16 mouse cellular contexts compared by ENCODE assay signal in the genomic region with DNA sequence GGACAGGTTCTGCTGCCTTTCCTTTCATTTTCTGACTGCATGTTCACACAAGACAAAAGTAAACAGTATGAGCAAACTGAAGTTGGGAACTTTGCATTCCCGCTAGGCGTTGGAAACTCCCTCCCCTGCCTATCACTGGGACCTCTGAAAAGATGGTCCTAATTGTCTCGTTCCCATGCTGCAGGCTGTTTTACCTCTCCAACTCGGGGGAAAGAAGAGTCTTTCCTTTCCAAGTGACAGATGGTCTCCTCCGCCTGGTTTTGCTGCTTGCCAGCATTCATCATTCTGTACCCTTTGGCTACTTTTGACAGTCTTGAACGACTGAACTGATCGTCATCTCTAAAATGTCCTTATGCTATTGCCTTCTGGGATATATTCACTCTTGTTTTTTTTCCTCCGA. TPM values are rescaled to one million over a fixed set of nuclear protein-coding genes. Genes with fewer than 3 reads are reported as not detected.
DNase-seq lines count a peak whose midpoint lies in the region; ATAC-seq and TF ChIP-seq lines count a peak whose summit lies in the region.
"Had no signal": no experiment of that assay in that cellular context is flagged by ENCODE, and none has a peak within 500 bp of the region (broad histone marks: within the 10 kb centered on the region; RNA-seq: fewer than 3 reads in every experiment).

No protein-coding gene starts in this region.

- no peak for TF ChIP-seq CTCF in hindbrain, postnatal 0 days (IDR thresholded peaks at IDR 0.05; ENCODE audit: low read depth)
- no peak for TF ChIP-seq CTCF in CH12.LX (conservative IDR thresholded peaks at IDR 0.05 in 1 of 2, IDR thresholded peaks at IDR 0.05 in 1 of 2; ENCODE audit: low read depth in 2 of 2, low read length in 2 of 2)

- ATAC-seq in hindbrain, postnatal 0 days, result 0 out of 2 replicates have a peak, but pooled peaks have one; percentile 51
- ATAC-seq in hindbrain, embryonic 11.5 days (ENCODE audit: low FRiP score), result no peak
- peak; percentile 42; the same call in 1 of the 2 replicates for ATAC-seq in intestine, embryonic 16.5 days

- no peak for TF ChIP-seq EP300 in CH12.LX (IDR thresholded peaks at IDR 0.05; ENCODE audit: low read length)

- in situ Hi-C loops in CH12.LX (cut with MboI; ENCODE audit: low pct_ligation_motif_present, low pct_unique_long_range_greater_than_20kb, low sequenced_read_pairs), result loop anchor here (10.0 kb wide), 3 partner anchors 98 to 362 kb away; a partner anchor contains a TSS

- peak; percentile 68 for DNase-seq in hindbrain, postnatal 0 days (ENCODE audit: low spot score)
- DNase-seq in hindbrain, embryonic 11.5 days (ENCODE audit: low spot score), result no peak
- DNase-seq in CH12.LX (ENCODE audit: extremely low read depth), result no peak
- peak; percentile 61 for DNase-seq in cerebellum, adult 11-12 months
- no peak for DNase-seq in adrenal gland, postnatal 25 days
- DNase-seq in thymus, postnatal 36 days, result no peak
- no peak for DNase-seq in right cerebral cortex, postnatal 36 days (ENCODE audit: low spot score in 2 of 2)
- DNase-seq: adrenal gland, postnatal 14 days; embryo, embryonic 11 days; heart, postnatal 4 days; lung, postnatal 10 days; midbrain, embryonic 14.5 days; right cerebral cortex, postnatal 14 days; thymus, adult 18-20 months had no signal

- no peaks in the 10 kb centered on the region for H3K36me3 ChIP-seq in hindbrain, postnatal 0 days (ENCODE audit: insufficient read depth, low read length)
- H3K36me3 ChIP-seq in hindbrain, embryonic 11.5 days (ENCODE audit: control insufficient read depth, insufficient read depth, low read length), result no peaks in the 10 kb centered on the region
- no peaks in the 10 kb centered on the region for H3K36me3 ChIP-seq in CH12.LX (replicated peaks in 1 of 2; ENCODE audit: control insufficient read depth in 1 of 2, insufficient read depth in 1 of 2, low read length in 1 of 2)
- H3K36me3 ChIP-seq in intestine, embryonic 16.5 days (ENCODE audit: control insufficient read depth, insufficient read depth, low read length), result no peaks in the 10 kb centered on the region
- H3K36me3 ChIP-seq: kidney, embryonic 15.5 days had no signal

- no peak for TF ChIP-seq RAD21 in CH12.LX (IDR thresholded peaks at IDR 0.05; ENCODE audit: low read depth, low read length)

- H3K4me1 ChIP-seq in hindbrain, postnatal 0 days (ENCODE audit: insufficient read depth, low read length), result no peaks in the 10 kb centered on the region
- H3K4me1 ChIP-seq in hindbrain, embryonic 11.5 days (replicated peaks; ENCODE audit: control insufficient read depth, insufficient read depth, low read length), result no peaks in the 10 kb centered on the region
- H3K4me1 ChIP-seq in CH12.LX (ENCODE audit: control insufficient read depth in 1 of 2, insufficient read depth in 2 of 2), result peaks cover 3% of the 10 kb centered on the region in 2 experiments; a peak in 2 of 4 replicates
- peaks cover 4% of the 10 kb centered on the region; the same call in 1 of the 2 replicates for H3K4me1 ChIP-seq in intestine, embryonic 16.5 days (ENCODE audit: control insufficient read depth, insufficient read depth, low read length)
- H3K4me1 ChIP-seq: kidney, embryonic 15.5 days had no signal

- TF ChIP-seq POLR2A in CH12.LX (IDR thresholded peaks at IDR 0.05; ENCODE audit: low read depth, low read length), result no peak

- WGBS in hindbrain, postnatal 0 days, result 39% methylated on average over 8 of the region's 8 CpGs
- 74% methylated on average over 8 of the region's 8 CpGs for WGBS in hindbrain, embryonic 11.5 days
- 46% methylated on average over 8 of the region's 8 CpGs for WGBS in intestine, embryonic 16.5 days

- no peak overlapping the region for H3K27ac ChIP-seq in hindbrain, postnatal 0 days
- no peak overlapping the region for H3K27ac ChIP-seq in hindbrain, embryonic 11.5 days (ENCODE audit: low read depth, low read length)
- no peak overlapping the region for H3K27ac ChIP-seq in CH12.LX (ENCODE audit: insufficient read depth, low read depth)
- H3K27ac ChIP-seq in intestine, embryonic 16.5 days (ENCODE audit: low read length), result no peak overlapping the region
- H3K27ac ChIP-seq: kidney, embryonic 15.5 days had no signal

- H3K79me2 ChIP-seq in CH12.LX (replicated peaks; ENCODE audit: control insufficient read depth, extremely low read depth, insufficient read depth, poor library complexity, severe bottlenecking), result no peaks in the 10 kb centered on the region

- H3K27me3 ChIP-seq in hindbrain, postnatal 0 days (ENCODE audit: insufficient read depth, low read length), result no peaks in the 10 kb centered on the region
- no peaks in the 10 kb centered on the region for H3K27me3 ChIP-seq in hindbrain, embryonic 11.5 days (ENCODE audit: control insufficient read depth, insufficient read depth, low read length)
- no peaks in the 10 kb centered on the region for H3K27me3 ChIP-seq in CH12.LX (replicated peaks)
- no peaks in the 10 kb centered on the region for H3K27me3 ChIP-seq in intestine, embryonic 16.5 days (replicated peaks; ENCODE audit: control insufficient read depth, insufficient read depth, low read length)
- H3K27me3 ChIP-seq: kidney, embryonic 15.5 days had no signal

- dilution Hi-C loops in CH12.LX (cut with MboI; ENCODE audit: extremely low pct_ligation_motif_present, extremely low pct_unique_long_range_greater_than_20kb, low sequenced_read_pairs), result no loop called here

- H3K9me3 ChIP-seq in hindbrain, postnatal 0 days (ENCODE audit: low read length), result peaks cover 4% of the 10 kb centered on the region; the same call in 1 of the 2 replicates
- H3K9me3 ChIP-seq in hindbrain, embryonic 11.5 days (ENCODE audit: control insufficient read depth, low read length), result no peaks in the 10 kb centered on the region
- H3K9me3 ChIP-seq in CH12.LX (replicated peaks; ENCODE audit: low read length), result peaks cover 10% of the 10 kb centered on the region
- no peaks in the 10 kb centered on the region for H3K9me3 ChIP-seq in intestine, embryonic 16.5 days (ENCODE audit: control insufficient read depth, low read length)

- H3K9ac ChIP-seq in hindbrain, postnatal 0 days (replicated peaks; ENCODE audit: low read length), result no peak overlapping the region
- no peak overlapping the region for H3K9ac ChIP-seq in hindbrain, embryonic 11.5 days (ENCODE audit: low read depth, low read length)
- no peak overlapping the region for H3K9ac ChIP-seq in CH12.LX (ENCODE audit: insufficient read depth, low read depth)
- H3K9ac ChIP-seq in intestine, embryonic 16.5 days (ENCODE audit: low read depth, low read length), result no peak overlapping the region
- H3K9ac ChIP-seq: kidney, embryonic 15.5 days had no signal

- no peak overlapping the region for H3K4me2 ChIP-seq in hindbrain, postnatal 0 days (ENCODE audit: low read depth, low read length)
- no peak overlapping the region for H3K4me2 ChIP-seq in hindbrain, embryonic 11.5 days (replicated peaks; ENCODE audit: low read depth, low read length)
- peak overlapping the region; percentile 55; the same call in 1 of the 2 replicates for H3K4me2 ChIP-seq in CH12.LX (ENCODE audit: insufficient read depth, low read depth, poor library complexity, severe bottlenecking)
- no peak overlapping the region for H3K4me2 ChIP-seq in intestine, embryonic 16.5 days (ENCODE audit: low read depth, low read length)
- H3K4me2 ChIP-seq: kidney, embryonic 15.5 days had no signal

- no peak overlapping the region for H3K4me3 ChIP-seq in hindbrain, postnatal 0 days (ENCODE audit: low read length)
- H3K4me3 ChIP-seq in hindbrain, embryonic 11.5 days (ENCODE audit: low read depth, low read length), result no peak overlapping the region
- no peak overlapping the region for H3K4me3 ChIP-seq in CH12.LX (replicated peaks in 1 of 3; ENCODE audit: low read depth in 2 of 3, low read length in 2 of 3, poor library complexity in 1 of 3)
- H3K4me3 ChIP-seq in intestine, embryonic 16.5 days (ENCODE audit: low read length), result no peak overlapping the region
- H3K4me3 ChIP-seq: kidney, embryonic 15.5 days had no signal

TF ChIP-seq in CH12.LX, 34 proteins besides CTCF, POLR2A, EP300 and RAD21:
- no peak for TF ChIP-seq SMC3 (IDR thresholded peaks at IDR 0.05; ENCODE audit: low read depth, low read length)
- TF ChIP-seq BHLHE40 (IDR thresholded peaks at IDR 0.05; ENCODE audit: low read depth, low read length), result no peak
- TF ChIP-seq ZC3H11A (IDR thresholded peaks at IDR 0.05; ENCODE audit: low read depth, low read length), result no peak
- TF ChIP-seq ETS1 (conservative IDR thresholded peaks at IDR 0.05; ENCODE audit: low read depth, low read length), result no peak
- TF ChIP-seq CHD2 (IDR thresholded peaks at IDR 0.05; ENCODE audit: low read length), result no peak
- no peak for TF ChIP-seq GABPA (IDR thresholded peaks at IDR 0.05; ENCODE audit: insufficient replicate concordance, low read depth, low read length)
- no peak for TF ChIP-seq USF2 (conservative IDR thresholded peaks at IDR 0.05; ENCODE audit: low read depth, low read length)
- no peak for TF ChIP-seq RCOR1 (conservative IDR thresholded peaks at IDR 0.05; ENCODE audit: low read depth, low read length)
- TF ChIP-seq HCFC1 (IDR thresholded peaks at IDR 0.05; ENCODE audit: low read depth, low read length), result no peak
- no peak for TF ChIP-seq ZMIZ1 (IDR thresholded peaks at IDR 0.05; ENCODE audit: low read depth, low read length)
- no peak for TF ChIP-seq ZKSCAN1 (IDR thresholded peaks at IDR 0.05; ENCODE audit: borderline replicate concordance, low read depth, low read length)
- no peak for TF ChIP-seq NELFE (IDR thresholded peaks at IDR 0.05; ENCODE audit: low read depth, low read length)
- TF ChIP-seq MYC (IDR thresholded peaks at IDR 0.05; ENCODE audit: low read depth, low read length), result no peak
- no peak for TF ChIP-seq SIN3A (IDR thresholded peaks at IDR 0.05; ENCODE audit: low read length)
- no peak for TF ChIP-seq ZNF384 (IDR thresholded peaks at IDR 0.05; ENCODE audit: low read depth, low read length)
- TF ChIP-seq KAT2A (IDR thresholded peaks at IDR 0.05; ENCODE audit: insufficient replicate concordance, low read length), result no peak
- no peak for TF ChIP-seq IRF4 (IDR thresholded peaks at IDR 0.05; ENCODE audit: low read depth, low read length)

RNA-seq across cellular contexts. Expression of a gene that starts 14.4 kb away (rescaled TPM):
- total RNA-seq in hindbrain, postnatal 0 days (2014; rRNA removed), result 45.9 and 50.0 TPM in 2 replicates
- 5.9 and 7.0 TPM in 2 replicates for polyA plus RNA-seq in hindbrain, postnatal 0 days (2015; fragmentation: Nextera tagmentation; extraction: Ambion mirVana)
- 3.2 and 3.6 TPM in 2 replicates for polyA plus RNA-seq in hindbrain, embryonic 11.5 days (2014; fragmentation: Nextera tagmentation; extraction: Ambion mirVana)
- total RNA-seq in CH12.LX (2012; rRNA removed), result 18.3 and 21.6 TPM in 2 replicates
- 26.9 and 27.1 TPM in 2 replicates for total RNA-seq in CH12.LX (2014; rRNA removed)
- 16.0 and 21.3 TPM in 2 replicates for polyA plus RNA-seq in CH12.LX (2012; ENCODE audit: insufficient read length, low read depth)
- 5.0 and 5.5 TPM in 2 replicates for polyA plus RNA-seq in intestine, embryonic 16.5 days (2015; fragmentation: Nextera tagmentation; extraction: Ambion mirVana)
- total RNA-seq in adrenal gland, postnatal 25 days (2021), result 38.4 and 46.1 TPM in 2 replicates

Comparison
In these comparisons a context has a peak if more than half of its experiments do, and no peak if none do; other contexts are left out.
1. DNase-seq: peak in hindbrain, postnatal 0 days (single experiment) and cerebellum, adult 11-12 months (single experiment); none in hindbrain, embryonic 11.5 days (single experiment), CH12.LX (single experiment), adrenal gland, postnatal 25 days (single experiment), thymus, postnatal 36 days (0 of 2) and right cerebral cortex, postnatal 36 days (0 of 2).